In genomic region chr2:32079191-32079725, GRCm38 (mm10) we compare ENCODE assay signal across 12 mouse cellular contexts. TPM values are rescaled to one million over a fixed set of nuclear protein-coding genes. Genes with fewer than 3 reads are reported as not detected.
DNase-seq lines count a peak whose midpoint lies in the region; ATAC-seq and TF ChIP-seq lines count a peak whose summit lies in the region.
"Had no signal": no experiment of that assay in that cellular context is flagged by ENCODE, and none has a peak within 500 bp of the region (broad histone marks: within the 10 kb centered on the region; RNA-seq: fewer than 3 reads in every experiment).

No protein-coding gene starts in this region.

- H3K4me3 ChIP-seq in kidney, embryonic 15.5 days (replicated peaks) = no peak overlapping the region
- H3K4me3 ChIP-seq in bone marrow, adult 2 months (replicated peaks; ENCODE audit: control insufficient read depth, low read depth, low read length) = peak overlapping the region; percentile 16
- H3K4me3 ChIP-seq in liver, postnatal 0 days (ENCODE audit: low read depth, low read length) = no peak overlapping the region
- H3K4me3 ChIP-seq: forebrain, embryonic 13.5 days; hindbrain, embryonic 15.5 days had no signal

- no peak for ATAC-seq in kidney, embryonic 15.5 days (replicated peaks; ENCODE audit: low FRiP score)
- no peak for ATAC-seq in liver, postnatal 0 days
- ATAC-seq: forebrain, embryonic 13.5 days had no signal

- no peak overlapping the region for H3K9ac ChIP-seq in kidney, embryonic 15.5 days
- no peak overlapping the region for H3K9ac ChIP-seq in liver, postnatal 0 days (replicated peaks)
- H3K9ac ChIP-seq: forebrain, embryonic 13.5 days; hindbrain, embryonic 15.5 days had no signal

- TF ChIP-seq EP300 in liver, postnatal 0 days (IDR thresholded peaks at IDR 0.05; ENCODE audit: low read depth) = no peak

- no peak overlapping the region for H3K4me2 ChIP-seq in kidney, embryonic 15.5 days
- H3K4me2 ChIP-seq in liver, postnatal 0 days (ENCODE audit: low read depth, low read length) = peak overlapping the region; percentile 100
- H3K4me2 ChIP-seq: forebrain, embryonic 13.5 days; hindbrain, embryonic 15.5 days had no signal

- no peaks in the 10 kb centered on the region for H3K36me3 ChIP-seq in kidney, embryonic 15.5 days
- H3K36me3 ChIP-seq in liver, postnatal 0 days (replicated peaks; ENCODE audit: insufficient read depth, low read length) = no peaks in the 10 kb centered on the region; the same call in 1 of the 2 replicates
- H3K36me3 ChIP-seq: hindbrain, embryonic 15.5 days had no signal

- no peak for TF ChIP-seq CTCF in bone marrow, adult 2 months (IDR thresholded peaks at IDR 0.05; ENCODE audit: control insufficient read depth, insufficient read depth, low read length)
- no peak for TF ChIP-seq CTCF in liver, postnatal 0 days (IDR thresholded peaks at IDR 0.05; ENCODE audit: low read depth)

- DNase-seq in kidney, postnatal 36 days = no peak
- DNase-seq in R1 (ENCODE audit: low read depth, low spot score) = peak; percentile 46
- no peak for DNase-seq in liver, postnatal 0 days
- DNase-seq in left cerebral cortex, adult 8-10 months (ENCODE audit: low spot score in 2 of 2) = no peak
- DNase-seq in spleen, postnatal 4 days (ENCODE audit: low spot score in 2 of 2) = no peak
- no peak for DNase-seq in B cell, adult 2 months
- DNase-seq: cerebellum, adult 18-20 months had no signal

- peak overlapping the region; percentile 23; the same call in 1 of the 2 replicates for H3K27ac ChIP-seq in kidney, embryonic 15.5 days
- peak overlapping the region; percentile 3; the same call in 1 of the 2 replicates for H3K27ac ChIP-seq in bone marrow, adult 2 months (ENCODE audit: control insufficient read depth, insufficient read depth, low read depth, low read length, poor library complexity)
- H3K27ac ChIP-seq in liver, postnatal 0 days (ENCODE audit: low read depth) = peak overlapping the region; percentile 70
- H3K27ac ChIP-seq: forebrain, embryonic 13.5 days; hindbrain, embryonic 15.5 days had no signal

- peaks cover 35% of the 10 kb centered on the region for H3K27me3 ChIP-seq in kidney, embryonic 15.5 days
- peaks cover 13% of the 10 kb centered on the region; the same call in 1 of the 2 replicates for H3K27me3 ChIP-seq in liver, postnatal 0 days (ENCODE audit: insufficient read depth, low read length)

- no peak for TF ChIP-seq POLR2A in bone marrow, adult 2 months (IDR thresholded peaks at IDR 0.05; ENCODE audit: borderline replicate concordance, control insufficient read depth, low read depth, low read length)

- WGBS in kidney, embryonic 15.5 days = 85% methylated on average over 14 of the region's 14 CpGs
- WGBS in bone marrow, adult 2 months = 86% methylated on average over 14 of the region's 14 CpGs
- WGBS in liver, postnatal 0 days (ENCODE audit: insufficient replicate concordance) = 85% methylated on average over 14 of the region's 14 CpGs

- H3K4me1 ChIP-seq in kidney, embryonic 15.5 days = peaks cover 16% of the 10 kb centered on the region
- H3K4me1 ChIP-seq in bone marrow, adult 2 months (ENCODE audit: control insufficient read depth, insufficient read depth, low read length) = peaks cover 9% of the 10 kb centered on the region
- peaks cover 47% of the 10 kb centered on the region for H3K4me1 ChIP-seq in liver, postnatal 0 days (ENCODE audit: insufficient read depth)

- no peaks in the 10 kb centered on the region for H3K9me3 ChIP-seq in kidney, embryonic 15.5 days (replicated peaks)
- H3K9me3 ChIP-seq in liver, postnatal 0 days (ENCODE audit: low read length) = no peaks in the 10 kb centered on the region
- H3K9me3 ChIP-seq: forebrain, embryonic 13.5 days; hindbrain, embryonic 15.5 days had no signal

RNA-seq across cellular contexts. Expression of gene Fam78a, which starts 5.4 kb away (rescaled TPM):
- polyA plus RNA-seq in kidney, embryonic 15.5 days (2015; fragmentation: Nextera tagmentation; extraction: Ambion mirVana) = 1.6 and 2.3 TPM in 2 replicates
- 11.4 and 12.5 TPM in 2 replicates for polyA plus RNA-seq in bone marrow, adult 2 months (2011; ENCODE audit: insufficient read depth, insufficient read length, low replicate concordance, missing spikeins)
- 3.8 and 4.3 TPM in 2 replicates for polyA plus RNA-seq in liver, postnatal 0 days (2015; fragmentation: Nextera tagmentation; extraction: Ambion mirVana)
- 10 to 100 TPM in 1 of 4 experiments, 1 to 10 TPM in 3; 6.9 to 15.6 (median 8.9) TPM for total RNA-seq in left cerebral cortex, adult 8-10 months (2022)

RNA-seq across cellular contexts. Expression of gene Plpp7, which starts 16.1 kb away (rescaled TPM):
- 4.4 and 7.1 TPM in 2 replicates for polyA plus RNA-seq in kidney, embryonic 15.5 days (2015; fragmentation: Nextera tagmentation; extraction: Ambion mirVana)
- not detected in 2 replicates for polyA plus RNA-seq in bone marrow, adult 2 months (2011; ENCODE audit: insufficient read depth, insufficient read length, low replicate concordance, missing spikeins)
- polyA plus RNA-seq in liver, postnatal 0 days (2015; fragmentation: Nextera tagmentation; extraction: Ambion mirVana) = 1.6 and 1.7 TPM in 2 replicates
- total RNA-seq in left cerebral cortex, adult 8-10 months (2022) = 10 to 100 TPM; 26.8 to 31.7 (median 28.8) TPM
- total RNA-seq: neutrophil, adult 5-6 weeks had no signal

Comparison
In these comparisons a context has a peak if more than half of its experiments do, and no peak if none do; other contexts are left out.
1. H3K27ac ChIP-seq: peak in every context shown above with its lines; median percentile 70 in liver, postnatal 0 days; 23 in kidney, embryonic 15.5 days; 3 in bone marrow, adult 2 months.